Mouse (Mus musculus) layer of hippocampus, postnatal 10 days (tissue): Measurements from ENCODE around the gene Ell3. TPM values are rescaled to one million over a fixed set of nuclear protein-coding genes. Genes with fewer than 3 reads are reported as not detected.

Source experiments
- microRNA-seq, 2 experiments: library from miRNA; unstranded; fragments of <30 nt; microRNA quantifications; one replicate each; pipeline ENCODE4 v1.2.0; 2021
- total RNA-seq, 2 experiments: library from RNA; stranded (reverse); gene quantifications; 2 replicates each; pipeline ENCODE4 v1.2.3; 2021

Ell3 gene
- total RNA-seq, 2 experiments from 2014 or later, result not detected

Small RNA genes lying within 50 kb of the gene (microRNA-seq; reads per million reads assigned to microRNA genes)
- 0 to 0.22 reads per million in 2 experiments for gene Gm22953

Other genes with a start within 250 kb of the Ell3 start
- gene Trp53bp1, start 172.9 kb downstream of the Ell3 start, total RNA-seq, result 100 to 1,000 TPM; 157 to 174 TPM
- 100 to 1,000 TPM; 353 to 370 TPM for gene Map1a, start 154.7 kb downstream of the Ell3 start, total RNA-seq
- 10 to 100 TPM; 50.0 to 51.1 TPM for gene Ppip5k1, start 88.9 kb downstream of the Ell3 start, total RNA-seq
- 100 to 1,000 TPM; 252 to 307 TPM for gene Ckmt1, start 86.6 kb downstream of the Ell3 start, total RNA-seq
- under 1 TPM; 0.13 to 0.16 TPM for gene Strc, start 57.1 kb downstream of the Ell3 start, total RNA-seq
- 100 to 1,000 TPM; 196 to 200 TPM for gene Pdia3, start 30.5 kb downstream of the Ell3 start, total RNA-seq
- 1 to 10 TPM; 3.8 to 4.2 TPM for gene Catsper2, start 30.5 kb downstream of the Ell3 start, total RNA-seq
- 100 to 1,000 TPM; 158 to 189 TPM for gene Serf2, start 4.9 kb upstream of the Ell3 start, total RNA-seq
- 10 to 100 TPM; 37.3 to 38.4 TPM for gene Hypk, start 9.0 kb upstream of the Ell3 start, total RNA-seq
- 1 to 10 TPM; 2.0 to 2.2 TPM for gene Serinc4, start 12.5 kb upstream of the Ell3 start, total RNA-seq
- gene Mfap1b, start 29.8 kb upstream of the Ell3 start, total RNA-seq, result 10 to 100 TPM; 33.0 to 38.7 TPM
- gene Mfap1a, start 62.4 kb upstream of the Ell3 start, total RNA-seq, result 10 to 100 TPM; 32.8 to 33.3 TPM
- gene Wdr76, start 62.4 kb upstream of the Ell3 start, total RNA-seq, result 1 to 10 TPM; 3.3 to 3.6 TPM